Mouse (Mus musculus): ENCODE results near the gene Wdr27. TPM values are rescaled to one million over a fixed set of nuclear protein-coding genes. Genes with fewer than 3 reads are reported as not detected.
"Not testable (repeated sequence)": the region's sequence is repeated elsewhere in the genome, so short reads cannot be mapped to it uniquely, and the experiment has no call there.

Gene Wdr27
- polyA plus RNA-seq, 2 experiments from 2014 or later, result 0.57 TPM; not detected in 1

GRCm38 (mm10) chr17:14930697-14931096, 12.3 kb downstream of the Wdr27 start:
- no peak for ATAC-seq

- no peak for ATAC-seq
These were observed 14.3 kb downstream of the Wdr27 start for GRCm38 (mm10) chr17:14928631-14929030.

- ATAC-seq, result no peak
These were observed 15.2 kb downstream of the Wdr27 start for GRCm38 (mm10) chr17:14927644-14928218.

GRCm38 (mm10) chr17:14921582-14921981, 21.4 kb downstream of the Wdr27 start:
- no peak for ATAC-seq

- ATAC-seq, result no peak
These were observed 25.1 kb downstream of the Wdr27 start for GRCm38 (mm10) chr17:14917866-14918265.

GRCm38 (mm10) chr17:14914401-14914800, 28.6 kb downstream of the Wdr27 start:
- ATAC-seq, result no peak

GRCm38 (mm10) chr17:14912981-14913380, 30.0 kb downstream of the Wdr27 start:
- ATAC-seq, result no peak

- no peak for ATAC-seq
These were observed 30.5 kb downstream of the Wdr27 start for GRCm38 (mm10) chr17:14912420-14912819.

GRCm38 (mm10) chr17:14910771-14911170, 32.2 kb downstream of the Wdr27 start:
- no peak for ATAC-seq

- ATAC-seq, result no peak
These were observed 33.6 kb downstream of the Wdr27 start for GRCm38 (mm10) chr17:14909331-14909730.

GRCm38 (mm10) chr17:14907136-14907535, 35.8 kb downstream of the Wdr27 start:
- peak; percentile 43 for ATAC-seq

GRCm38 (mm10) chr17:14906611-14907010, 36.3 kb downstream of the Wdr27 start:
- ATAC-seq, result no peak

GRCm38 (mm10) chr17:14904637-14905265, 38.2 kb downstream of the Wdr27 start:
- no peak for ATAC-seq

GRCm38 (mm10) chr17:14904206-14904605, 38.8 kb downstream of the Wdr27 start:
- no peak for ATAC-seq

- ATAC-seq, result no peak
These were observed 39.7 kb downstream of the Wdr27 start for GRCm38 (mm10) chr17:14903212-14903611.

- ATAC-seq, result no peak
These were observed 44.0 kb downstream of the Wdr27 start for GRCm38 (mm10) chr17:14898972-14899371.

GRCm38 (mm10) chr17:14895058-14895457, 47.9 kb downstream of the Wdr27 start:
- not testable (repeated sequence) for ATAC-seq

GRCm38 (mm10) chr17:14886933-14887332, 56.0 kb downstream of the Wdr27 start:
- peak; percentile 43 for ATAC-seq

GRCm38 (mm10) chr17:14874656-14875204, 68.2 kb downstream of the Wdr27 start:
- no peak for ATAC-seq

GRCm38 (mm10) chr17:14860220-14860619, 82.7 kb downstream of the Wdr27 start:
- no peak for ATAC-seq

GRCm38 (mm10) chr17:14847709-14848108, 95.2 kb downstream of the Wdr27 start:
- ATAC-seq, result no peak

- ATAC-seq, result no peak
These were observed 96.1 kb downstream of the Wdr27 start for GRCm38 (mm10) chr17:14846880-14847279.

- ATAC-seq, result no peak
These were observed 116.2 kb downstream of the Wdr27 start for GRCm38 (mm10) chr17:14826715-14827295.

GRCm38 (mm10) chr17:14824938-14825337, 118.0 kb downstream of the Wdr27 start:
- ATAC-seq, result no peak

Measured in activated CD4-positive, CD25-positive, alpha-beta regulatory T cell, adult 4 months (primary cell).